Mouse (Mus musculus): ENCODE data around the gene Ifi27.

DNA sequence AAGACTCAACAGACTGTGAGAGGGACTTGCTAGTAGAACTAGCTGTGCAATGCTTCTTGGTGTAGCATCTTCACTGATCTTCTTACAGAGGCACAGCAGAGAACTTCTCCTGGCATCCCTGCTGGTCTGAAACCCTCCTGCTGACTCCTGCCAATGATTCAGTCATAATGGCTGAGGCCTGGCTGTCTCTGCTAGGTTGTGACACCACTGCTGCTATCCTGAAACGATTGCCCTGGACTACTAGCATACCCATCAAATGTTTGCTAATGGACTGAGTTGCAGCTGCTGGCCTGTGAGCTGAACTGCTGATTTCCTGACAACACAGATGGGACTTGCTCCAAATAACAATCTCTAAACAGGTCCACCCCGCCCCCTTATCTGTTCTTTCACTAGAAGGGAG lies 40.5 kb downstream of the Ifi27 start:
- TF ChIP-seq TAL1 (IDR thresholded peaks at IDR 0.05; ENCODE audit: low read length) (no peak), GATA1 (IDR thresholded peaks at IDR 0.05; ENCODE audit: low read length) (no peak)
